Mouse (Mus musculus): Measurements from ENCODE around the gene Cacna2d4.

GRCm38 (mm10) chr6:119224451-119225195, 11.7 kb upstream of the Cacna2d4 start:
- TF ChIP-seq POLR2A (IDR thresholded peaks at IDR 0.05; ENCODE audit: low read depth, low read length): no peak
- TF ChIP-seq CTCF (IDR thresholded peaks at IDR 0.05; ENCODE audit: extremely low read depth, insufficient read depth, insufficient read length, insufficient replicate concordance): no peak

All from spleen, adult 2 months (tissue).